Mouse (Mus musculus) erythroblast, embryonic 14.5 days (primary cell): Measurements from ENCODE around the gene Olfr822. TPM values are rescaled to one million over a fixed set of nuclear protein-coding genes. Genes with fewer than 3 reads are reported as not detected.
"Not testable (repeated sequence)": the region's sequence is repeated elsewhere in the genome, so short reads cannot be mapped to it uniquely, and the experiment has no call there.

ENCODE experiments used
- H3K27me3 ChIP-seq: 2 replicates; pipeline ENCODE4 v1.6.1; 2012; ENCODE audit warnings: inconsistent platforms; ENCODE audit not compliant: control insufficient read depth
- H3K36me3 ChIP-seq: 2 replicates; pipeline ENCODE4 v1.6.1; 2012; ENCODE audit warnings: mild to moderate bottlenecking, inconsistent platforms; ENCODE audit not compliant: control insufficient read depth
- H3K4me1 ChIP-seq: 2 replicates; pipeline ENCODE4 v1.6.1; 2012; ENCODE audit warnings: inconsistent platforms; ENCODE audit not compliant: control insufficient read depth
- H3K4me3 ChIP-seq: replicated peaks from 2 replicates; pipeline ENCODE3; 2012; ENCODE audit warnings: moderate library complexity, mild to moderate bottlenecking, inconsistent platforms
- H3K9me3 ChIP-seq: 2 replicates; pipeline ENCODE4 v1.6.1; 2012; ENCODE audit warnings: low read length, inconsistent platforms, mixed read lengths; ENCODE audit not compliant: control insufficient read depth
- GATA1 ChIP-seq: IDR thresholded peaks from 2 replicates; pipeline ENCODE4 v1.6.1; 2012; ENCODE audit warnings: low read length, inconsistent platforms, mixed read lengths
- TAL1 ChIP-seq: IDR thresholded peaks from 3 replicates; pipeline ENCODE4 v1.6.1; 2012; ENCODE audit warnings: low read length, inconsistent platforms, mixed read lengths
- polyA plus RNA-seq: library from polyadenylated mRNA; stranded (reverse); fragments of >175 nt; gene quantifications from 2 replicates; pipeline ENCODE4 v1.2.3, GENCODE M21; 2012

Gene Olfr822
- not detected in 2 replicates for polyA plus RNA-seq

DNA sequence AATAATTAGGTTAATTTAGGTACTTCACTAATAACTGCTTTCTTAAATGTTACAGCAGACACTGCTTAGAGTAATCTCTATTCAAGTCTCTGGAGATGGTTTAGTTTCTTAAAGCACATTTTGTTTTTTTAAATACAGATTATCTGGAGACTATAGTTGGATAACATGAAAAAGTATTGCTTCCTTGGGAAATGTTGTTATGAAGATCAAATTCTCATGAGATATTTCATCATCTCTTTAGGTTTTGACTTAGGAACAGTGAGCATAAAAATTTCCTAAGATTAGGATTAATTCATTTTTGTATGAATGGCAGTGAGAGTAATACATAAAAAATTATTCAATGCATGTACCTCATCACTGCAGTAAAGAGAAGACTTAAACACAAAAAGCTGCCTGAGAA is at the start of gene Olfr822:
Gene Olfr822, plus strand, starts transcription at position 301 of the 400 bp plus-strand sequence.
- Histone ChIP-seq H3K4me3 (no peak within 1 kb of the TSS), H3K4me1 (no peaks in the 10 kb centered on the region), H3K36me3 (no peaks in the 10 kb centered on the region), H3K27me3 (no peaks in the 10 kb centered on the region), H3K9me3 (no peaks in the 10 kb centered on the region)
- TF ChIP-seq TAL1, result no peak
- no peak for TF ChIP-seq GATA1

DNA sequence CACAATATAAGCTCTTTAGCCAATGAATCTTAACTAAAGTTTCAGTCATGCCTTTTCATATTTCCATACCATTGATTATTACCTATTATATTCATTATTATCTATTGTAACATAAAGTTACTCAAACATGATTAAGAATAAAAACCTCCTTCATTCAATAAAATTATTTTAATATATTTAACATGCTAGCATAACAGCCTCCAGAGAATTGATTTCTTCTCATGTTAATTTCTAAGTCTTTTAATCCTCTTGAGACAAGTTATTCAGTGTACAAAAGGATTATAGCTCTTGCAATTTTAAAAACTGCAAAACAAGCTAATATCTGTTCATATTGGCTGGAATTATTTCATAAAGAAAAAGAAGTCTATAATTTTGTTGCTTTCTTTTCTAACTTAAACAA is 41.0 kb upstream of the Olfr822 start, which contains the start of gene Olfr821:
Gene Olfr821, plus strand, starts transcription at position 301 of the 400 bp plus-strand sequence.
- no peaks in the 10 kb centered on the region for H3K4me1 ChIP-seq
- no peaks in the 10 kb centered on the region for H3K9me3 ChIP-seq
- H3K36me3 ChIP-seq, result no peaks in the 10 kb centered on the region
- no peaks in the 10 kb centered on the region for H3K27me3 ChIP-seq
- TF ChIP-seq GATA1 (no peak), TAL1 (no peak)
- no peak within 1 kb of the TSS for H3K4me3 ChIP-seq

DNA sequence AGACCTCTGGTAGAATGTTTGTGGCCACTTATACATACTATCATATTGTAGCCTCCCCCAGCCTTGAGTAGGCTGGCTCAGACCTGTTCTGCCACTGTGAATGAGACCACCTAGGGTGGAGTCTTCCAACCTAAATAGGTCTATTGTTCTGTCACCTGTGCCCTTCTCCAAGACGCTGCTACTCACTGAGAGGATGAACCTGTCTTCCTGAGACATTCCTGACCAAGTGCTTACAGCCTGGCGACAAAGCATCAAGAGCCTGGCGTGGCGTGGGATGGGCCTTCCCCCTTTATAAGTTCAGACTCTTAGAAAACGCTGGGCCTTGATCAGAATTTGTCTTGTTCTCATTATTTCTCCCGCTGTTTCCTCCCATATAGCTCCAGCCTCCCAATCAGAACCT is 33.9 kb upstream of the Olfr822 start:
- Histone ChIP-seq H3K36me3 (no peaks in the 10 kb centered on the region), H3K4me3 (no peak overlapping the region)
- TF ChIP-seq TAL1 (no peak), GATA1 (no peak)

DNA sequence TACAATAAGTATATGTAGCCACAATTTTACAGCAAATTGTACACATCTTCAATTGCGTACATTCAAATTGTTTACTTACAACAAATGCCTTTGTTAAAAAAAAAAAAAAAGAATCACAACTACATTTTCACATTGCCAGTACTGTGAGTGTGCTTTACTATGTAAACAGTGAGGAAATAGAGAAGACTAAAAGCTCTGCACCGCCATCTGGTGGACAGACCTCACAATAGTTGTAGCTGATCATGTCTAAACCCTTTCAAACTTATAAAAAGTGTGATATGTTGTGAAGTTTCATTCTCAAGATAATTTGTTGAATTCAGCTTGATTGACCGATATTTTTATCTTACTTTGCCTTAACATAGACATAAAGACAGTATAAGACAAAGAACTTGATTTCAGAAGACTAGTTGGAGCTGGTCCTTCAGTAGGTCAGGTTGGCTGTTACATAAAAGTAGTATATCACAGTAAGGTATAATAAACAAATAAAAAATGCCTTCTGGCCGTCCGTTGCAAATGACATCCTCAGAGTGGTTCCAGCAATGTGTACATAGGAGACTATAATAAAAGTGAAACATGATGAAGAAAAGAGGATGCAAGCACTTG is 21.9 kb downstream of the Olfr822 start:
- H3K27me3 ChIP-seq, result no peaks in the 10 kb centered on the region
- TF ChIP-seq GATA1 (no peak), TAL1 (no peak)
- no peak overlapping the region for H3K4me3 ChIP-seq
- no peaks in the 10 kb centered on the region for H3K36me3 ChIP-seq
- no peaks in the 10 kb centered on the region for H3K4me1 ChIP-seq
- H3K9me3 ChIP-seq, result no peaks in the 10 kb centered on the region

More for the DNA sequence above, 33.9 kb upstream of the Olfr822 start:
- Histone ChIP-seq H3K9me3 (no peaks in the 10 kb centered on the region; the same call in 1 of the 2 replicates), H3K4me1 (no peaks in the 10 kb centered on the region), H3K27me3 (no peaks in the 10 kb centered on the region)

DNA sequence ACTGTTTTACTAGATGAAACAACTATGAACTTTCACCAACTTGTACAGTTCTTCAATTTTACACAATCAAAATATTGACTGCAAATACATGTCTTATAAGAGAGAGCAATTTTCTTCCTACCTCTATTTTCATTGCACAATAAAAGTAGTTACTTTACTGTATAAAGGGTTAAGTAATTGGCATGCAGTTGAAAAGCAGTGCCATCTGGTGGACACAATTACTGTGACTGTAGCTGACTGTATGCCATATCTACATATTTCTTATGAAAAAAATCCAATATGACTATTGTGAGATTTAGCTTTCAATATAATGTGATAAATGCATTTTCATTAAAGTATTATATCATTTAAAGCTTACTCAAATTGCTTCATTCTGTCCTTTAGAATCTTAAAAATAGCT is 25.1 kb downstream of the Olfr822 start:
- no peaks in the 10 kb centered on the region for H3K27me3 ChIP-seq
- H3K9me3 ChIP-seq, result no peaks in the 10 kb centered on the region
- TF ChIP-seq GATA1 (no peak), TAL1 (no peak)
- no peaks in the 10 kb centered on the region for H3K36me3 ChIP-seq
- no peaks in the 10 kb centered on the region for H3K4me1 ChIP-seq
- no peak overlapping the region for H3K4me3 ChIP-seq

DNA sequence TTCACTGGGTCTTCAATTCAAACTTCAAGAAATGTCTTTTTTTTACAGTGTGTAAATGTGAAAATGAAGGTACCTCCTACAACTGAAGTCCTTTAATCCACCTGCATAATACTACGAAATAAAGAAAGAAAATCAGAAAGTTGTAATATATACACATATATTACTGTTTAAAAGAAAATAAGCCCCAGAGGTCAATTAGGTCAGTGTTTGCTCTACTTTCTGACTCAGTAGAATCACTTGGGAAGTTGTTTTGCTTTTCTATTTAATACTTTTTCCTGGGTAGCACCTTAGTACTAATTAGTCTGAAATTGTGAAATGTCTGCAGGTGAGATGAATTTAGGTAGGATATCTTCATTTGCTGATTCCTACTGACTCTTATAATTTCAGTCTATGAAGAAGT is 44.3 kb downstream of the Olfr822 start, which contains the start of gene Olfr823:
Gene Olfr823, minus strand, starts transcription at position 101 of the 400 bp plus-strand sequence.
- not testable (repeated sequence) for H3K4me1 ChIP-seq, H3K27me3 ChIP-seq, H3K9me3 ChIP-seq, H3K36me3 ChIP-seq, H3K4me3 ChIP-seq

DNA sequence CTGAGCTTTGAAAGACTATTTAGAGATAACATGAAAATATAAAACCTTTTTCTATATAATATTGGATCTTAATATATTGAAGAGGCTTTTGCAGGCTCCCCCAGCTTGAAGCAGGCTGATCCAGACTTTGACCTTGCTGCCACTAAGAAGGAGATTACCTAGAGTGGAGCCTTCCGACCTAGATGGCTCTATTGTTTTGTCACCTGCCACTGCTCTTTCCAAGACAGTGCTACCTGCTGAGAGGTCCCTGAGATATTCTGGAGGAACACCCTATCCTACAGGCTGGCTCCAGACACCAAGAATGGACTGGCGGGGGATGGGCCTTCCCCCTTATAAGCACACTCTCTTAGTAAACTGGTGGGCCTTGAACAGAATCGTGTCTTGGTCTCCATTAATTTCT is 45.0 kb downstream of the Olfr822 start:
- H3K27me3 ChIP-seq, H3K4me3 ChIP-seq, H3K36me3 ChIP-seq, H3K9me3 ChIP-seq, H3K4me1 ChIP-seq: not testable (repeated sequence)

Other genes starting within 250 kb of the Olfr822 start
- not detected in 2 replicates for gene Olfr812, start 225.1 kb upstream of the Olfr822 start, polyA plus RNA-seq
- not detected in 2 replicates for gene Olfr813, start 215.8 kb upstream of the Olfr822 start, polyA plus RNA-seq
- gene Olfr814, start 191.4 kb upstream of the Olfr822 start, polyA plus RNA-seq, result not detected in 2 replicates
- not detected in 2 replicates for gene Olfr815, start 165.3 kb upstream of the Olfr822 start, polyA plus RNA-seq
- not detected in 2 replicates for gene Olfr816, start 155.6 kb upstream of the Olfr822 start, polyA plus RNA-seq
- gene Olfr818, start 122.1 kb upstream of the Olfr822 start, polyA plus RNA-seq, result not detected in 2 replicates
- not detected in 2 replicates for gene Olfr819, start 103.9 kb upstream of the Olfr822 start, polyA plus RNA-seq
- 0.02 TPM in 1 of 2 replicates, not detected in the other for gene Olfr247, start 95.1 kb upstream of the Olfr822 start, polyA plus RNA-seq
- not detected in 2 replicates for gene Gm10310, start 86.1 kb upstream of the Olfr822 start, polyA plus RNA-seq
- 0.01 TPM in 1 of 2 replicates, not detected in the other for gene Olfr820, start 58.6 kb upstream of the Olfr822 start, polyA plus RNA-seq
- gene Olfr821, start 40.9 kb upstream of the Olfr822 start, polyA plus RNA-seq, result not detected in 2 replicates
- gene Olfr823, start 44.2 kb downstream of the Olfr822 start, polyA plus RNA-seq, result not detected in 2 replicates
- gene Olfr824, start 58.8 kb downstream of the Olfr822 start, polyA plus RNA-seq, result 0.01 TPM in 1 of 2 replicates, not detected in the other
- not detected in 2 replicates for gene Olfr825, start 95.6 kb downstream of the Olfr822 start, polyA plus RNA-seq
- gene Olfr826, start 113.0 kb downstream of the Olfr822 start, polyA plus RNA-seq, result not detected in 2 replicates
- under 0.01 TPM in 1 of 2 replicates, not detected in the other for gene Olfr827, start 143.2 kb downstream of the Olfr822 start, polyA plus RNA-seq
- not detected in 2 replicates for gene Neurod4, start 209.0 kb downstream of the Olfr822 start, polyA plus RNA-seq